Mouse (Mus musculus): ENCODE data around the gene Gm10447.

DNA sequence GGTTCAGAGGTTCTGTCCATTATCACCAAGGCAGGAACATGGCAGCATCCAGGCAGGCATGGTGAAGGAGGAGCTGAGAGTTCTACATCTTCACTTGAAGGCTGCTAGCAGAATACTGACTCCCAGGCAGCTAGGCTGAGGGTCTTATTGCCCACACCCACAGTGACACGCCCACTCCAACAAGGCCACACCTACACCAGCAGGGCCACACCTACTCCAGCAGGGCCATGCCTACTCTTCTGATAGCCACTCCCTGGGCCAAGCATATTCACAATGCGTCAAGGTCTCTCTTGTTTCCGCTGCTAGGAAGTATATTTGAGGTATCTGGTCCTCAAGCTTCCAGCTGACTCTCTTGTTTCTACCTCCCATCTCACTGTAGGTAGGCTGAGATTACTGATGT lies 2.1 kb upstream of the Gm10447 start:
- TF ChIP-seq CTCF (IDR thresholded peaks at IDR 0.05; ENCODE audit: extremely low read depth, insufficient read length, insufficient replicate concordance, low read depth, low read length): no peak
- TF ChIP-seq POLR2A (IDR thresholded peaks at IDR 0.05; ENCODE audit: low read depth, low read length): no peak

All from small intestine, adult 2 months (tissue).